Mouse (Mus musculus) heart, embryonic 11.5 days (tissue): ENCODE measurements at regions not wholly inside any gene's neighbourhood (a gene's known extent, or its start where the extent isn't known, plus 50 kb on each side); places are given as distances from the start of the nearest gene placed in this dataset.

Experiments used
- ATAC-seq: fragments of 200-750 bp; cut with Nextera tagmentation; replicated peaks from 2 replicates; pipeline ENCODE4 v1.8.0; 2017; ENCODE audit warnings: moderate library complexity; ENCODE audit not compliant: insufficient number of reproducible peaks, low FRiP score, low TSS enrichment
- H3K27ac ChIP-seq: fragments of 300-500 bp; sonication (generic); 2 replicates; pipeline ENCODE4 v1.5.1; 2014; ENCODE audit warnings: mild to moderate bottlenecking, low read depth, low read length
- H3K27me3 ChIP-seq: fragments of 300-500 bp; sonication (generic); 2 replicates; pipeline ENCODE4 v1.6.1; 2014; ENCODE audit warnings: mild to moderate bottlenecking, low read length, mixed read lengths; ENCODE audit not compliant: control insufficient read depth, insufficient read depth
- H3K36me3 ChIP-seq: fragments of 300-500 bp; sonication (generic); 2 replicates; pipeline ENCODE4 v1.6.1; 2014; ENCODE audit warnings: mild to moderate bottlenecking, low read length, moderate library complexity, mixed read lengths; ENCODE audit not compliant: control insufficient read depth, insufficient read depth
- H3K4me1 ChIP-seq: fragments of 300-500 bp; sonication (generic); 2 replicates; pipeline ENCODE4 v1.6.1; 2014; ENCODE audit warnings: low read length; ENCODE audit not compliant: control insufficient read depth, insufficient read depth
- H3K4me2 ChIP-seq: fragments of 300-500 bp; sonication (generic); 2 replicates; pipeline ENCODE4 v1.6.1; 2014; ENCODE audit warnings: mild to moderate bottlenecking, moderate library complexity
- H3K4me3 ChIP-seq: fragments of 300-500 bp; sonication (generic); 2 replicates; pipeline ENCODE4 v1.5.1; 2014; ENCODE audit warnings: low read depth, low read length
- H3K9ac ChIP-seq: fragments of 300-500 bp; sonication (generic); 2 replicates; pipeline ENCODE4 v1.6.1; 2014; ENCODE audit warnings: mild to moderate bottlenecking, low read depth, low read length, moderate library complexity
- H3K9me3 ChIP-seq: fragments of 300-500 bp; sonication (generic); replicated peaks from 2 replicates; pipeline ENCODE4 v1.6.1; 2016; ENCODE audit warnings: low read length; ENCODE audit not compliant: control insufficient read depth
- WGBS: fragments of 180-500 bp; shearing (Covaris S2); extraction: QIAGEN DNeasy Blood & Tissue Kit; methylation state at CpG from one replicate; pipeline ENCODE4 v1.1.7; 2014; ENCODE audit not compliant: insufficient replicate concordance; 5-methylcytosine and 5-hydroxymethylcytosine counted together

- Histone ChIP-seq H3K9ac (no peak overlapping the region), H3K4me3 (no peak overlapping the region), H3K9me3 (no peaks in the 10 kb centered on the region), H3K27me3 (no peaks in the 10 kb centered on the region), H3K36me3 (no peaks in the 10 kb centered on the region), H3K4me2 (no peak overlapping the region), H3K27ac (no peak overlapping the region), H3K4me1 (no peaks in the 10 kb centered on the region)
- 81% methylated on average over 5 of the region's 5 CpGs for WGBS
- ATAC-seq = no peak
Observed at GRCm38 (mm10) chr1:194363917-194364316, 254.1 kb upstream of the Plxna2 start.

GRCm38 (mm10) chr1:194363129-194363768, 254.8 kb upstream of the Plxna2 start:
- H3K9ac ChIP-seq = no peak overlapping the region
- ATAC-seq = no peak
- H3K27ac ChIP-seq = no peak overlapping the region
- no peaks in the 10 kb centered on the region for H3K36me3 ChIP-seq
- H3K4me1 ChIP-seq = no peaks in the 10 kb centered on the region
- H3K9me3 ChIP-seq = no peaks in the 10 kb centered on the region
- WGBS = 65% methylated on average over 1 of the region's 1 CpGs
- H3K4me2 ChIP-seq = no peak overlapping the region
- no peaks in the 10 kb centered on the region for H3K27me3 ChIP-seq
- H3K4me3 ChIP-seq = no peak overlapping the region

DNA sequence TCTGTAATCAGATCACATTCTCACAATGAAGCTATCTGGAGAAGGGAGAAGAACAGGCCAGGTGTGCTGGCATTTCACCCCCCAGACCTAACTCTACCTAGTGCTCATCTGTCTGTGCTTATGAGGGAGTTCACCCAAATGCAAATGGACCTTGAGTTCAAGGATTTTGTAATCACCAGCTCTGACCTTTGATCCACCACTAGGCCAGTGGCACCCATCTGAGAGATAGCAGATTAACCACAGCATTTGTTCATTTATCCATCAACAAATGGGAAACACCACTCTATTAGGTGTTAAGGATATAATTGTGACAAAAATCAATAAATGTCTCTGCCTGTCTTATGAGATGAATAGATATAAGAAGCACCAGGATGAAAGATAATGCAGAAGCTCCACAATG, 255.7 kb upstream of the Plxna2 start:
- Histone ChIP-seq H3K27me3 (no peaks in the 10 kb centered on the region), H3K36me3 (no peaks in the 10 kb centered on the region), H3K9ac (no peak overlapping the region), H3K9me3 (no peaks in the 10 kb centered on the region), H3K4me3 (no peak overlapping the region), H3K4me2 (no peak overlapping the region), H3K4me1 (no peaks in the 10 kb centered on the region), H3K27ac (no peak overlapping the region)
- ATAC-seq = no peak

DNA sequence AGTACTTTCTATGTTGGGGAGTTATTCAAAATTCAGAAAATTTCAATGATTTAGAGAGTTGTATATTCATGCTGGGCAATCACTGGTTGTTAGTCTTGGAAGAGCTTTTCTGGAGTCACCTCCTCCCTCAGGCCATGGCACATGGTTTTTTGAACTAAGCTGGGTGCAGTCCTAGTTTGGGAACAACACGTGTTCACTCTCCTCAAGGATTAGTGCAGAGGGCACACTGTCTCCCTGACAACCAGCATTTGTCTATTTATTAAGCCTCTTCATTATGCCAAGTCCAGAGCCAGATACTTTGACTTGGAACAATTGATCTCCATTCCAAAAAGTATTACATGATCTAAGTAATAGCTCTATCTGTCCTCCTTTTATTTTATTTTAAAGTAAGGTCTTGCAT, 256.7 kb upstream of the Plxna2 start:
- no peaks in the 10 kb centered on the region for H3K9me3 ChIP-seq
- no peak overlapping the region for H3K4me3 ChIP-seq
- 62% methylated on average over 1 of the region's 1 CpGs for WGBS
- ATAC-seq = no peak
- no peaks in the 10 kb centered on the region for H3K36me3 ChIP-seq
- H3K9ac ChIP-seq = no peak overlapping the region
- no peak overlapping the region for H3K4me2 ChIP-seq
- H3K27ac ChIP-seq = no peak overlapping the region
- no peaks in the 10 kb centered on the region for H3K4me1 ChIP-seq
- no peaks in the 10 kb centered on the region for H3K27me3 ChIP-seq

DNA sequence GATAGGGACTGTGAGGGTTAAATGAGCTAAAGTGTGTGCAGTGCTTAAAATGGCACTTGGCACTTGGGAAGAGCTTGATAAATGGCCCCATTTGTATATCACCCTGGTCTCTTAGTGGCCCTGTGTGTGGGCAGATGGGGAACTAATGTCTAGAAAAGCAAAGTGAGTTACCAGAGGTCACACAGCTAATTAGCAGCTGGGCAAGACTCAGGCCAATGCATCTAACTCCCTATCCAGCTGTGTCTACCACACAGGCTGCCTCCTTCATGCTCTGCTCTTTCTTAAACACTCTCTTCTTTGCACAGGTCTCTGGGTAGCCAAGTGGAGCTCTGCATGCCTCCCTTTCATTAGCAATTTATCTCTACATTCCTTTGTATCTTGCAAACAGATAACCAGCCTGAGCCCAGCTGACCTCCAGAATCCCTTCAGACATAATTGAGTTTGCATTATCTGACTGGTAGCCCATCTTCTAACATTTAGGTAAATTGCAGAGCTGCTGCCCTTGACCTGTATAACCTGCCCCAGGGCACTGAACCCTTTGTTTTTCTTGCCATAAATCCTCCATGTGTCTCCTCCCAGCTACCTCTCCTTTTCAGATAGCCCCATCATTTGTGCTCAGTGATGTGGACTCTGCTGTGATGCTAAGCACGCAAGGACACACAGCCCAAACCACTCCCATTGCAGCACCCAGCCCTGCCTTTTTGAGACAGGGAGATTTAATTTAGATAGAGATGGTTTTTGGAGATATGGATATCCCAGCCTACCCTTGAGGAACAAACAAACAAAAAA, 263.5 kb upstream of the Plxna2 start:
- no peaks in the 10 kb centered on the region for H3K9me3 ChIP-seq
- 56% methylated on average over 1 of the region's 1 CpGs for WGBS
- no peak for ATAC-seq
- no peak overlapping the region for H3K4me3 ChIP-seq
- no peaks in the 10 kb centered on the region for H3K36me3 ChIP-seq
- H3K4me1 ChIP-seq = 0 out of 2 replicates have a peak, but pooled peaks cover 4% of the 10 kb centered on the region
- no peak overlapping the region for H3K4me2 ChIP-seq
- no peak overlapping the region for H3K9ac ChIP-seq
- no peaks in the 10 kb centered on the region for H3K27me3 ChIP-seq
- H3K27ac ChIP-seq = no peak overlapping the region

DNA sequence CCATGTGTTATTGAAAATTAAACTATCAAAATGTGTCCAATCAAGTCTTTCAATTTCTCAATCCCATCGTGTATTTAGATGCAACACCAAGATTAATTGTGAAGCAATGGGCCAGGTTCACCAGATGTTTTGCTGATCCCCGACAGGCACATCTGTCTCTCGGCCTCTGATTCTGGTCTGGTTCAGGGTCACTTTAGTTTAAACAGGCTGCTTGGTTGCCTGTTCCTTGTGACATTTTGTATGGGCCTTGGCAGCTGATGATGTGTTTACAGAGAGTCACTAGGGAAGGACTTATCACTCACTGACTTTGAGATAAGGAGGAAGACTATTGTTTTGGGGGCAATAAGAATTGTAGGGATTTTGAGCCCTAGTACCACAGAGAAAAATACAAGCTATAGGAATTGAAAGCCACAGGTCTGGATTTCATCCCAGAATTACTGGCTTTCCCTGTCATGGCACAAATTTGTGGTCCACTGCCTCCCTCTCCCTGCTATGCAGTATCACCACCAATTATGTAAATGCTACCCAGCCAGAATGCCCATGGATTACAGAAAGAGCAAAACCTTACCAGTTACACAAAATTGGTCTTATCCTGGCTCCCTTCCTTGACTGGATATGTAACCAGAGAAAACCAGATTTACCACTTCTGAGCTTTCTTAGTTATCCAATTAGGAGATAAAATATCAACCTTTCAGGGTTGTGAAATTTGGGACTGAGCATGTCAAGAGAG, 272.5 kb upstream of the Plxna2 start:
- Histone ChIP-seq H3K27me3 (no peaks in the 10 kb centered on the region), H3K9me3 (no peaks in the 10 kb centered on the region), H3K4me1 (no peaks in the 10 kb centered on the region), H3K36me3 (no peaks in the 10 kb centered on the region), H3K4me2 (no peak overlapping the region), H3K4me3 (no peak overlapping the region), H3K9ac (no peak overlapping the region), H3K27ac (no peak overlapping the region)
- 32% methylated on average over 3 of the region's 3 CpGs for WGBS
- no peak for ATAC-seq

- H3K9ac ChIP-seq = no peak overlapping the region
- no peak overlapping the region for H3K27ac ChIP-seq
- no peak overlapping the region for H3K4me3 ChIP-seq
- WGBS = 47% methylated on average over 1 of the region's 1 CpGs
- H3K27me3 ChIP-seq = no peaks in the 10 kb centered on the region
- no peak overlapping the region for H3K4me2 ChIP-seq
- H3K9me3 ChIP-seq = no peaks in the 10 kb centered on the region
- no peaks in the 10 kb centered on the region for H3K4me1 ChIP-seq
- no peaks in the 10 kb centered on the region for H3K36me3 ChIP-seq
- no peak for ATAC-seq
Observed at GRCm38 (mm10) chr1:194342568-194342967, 275.4 kb upstream of the Plxna2 start.

- no peak for ATAC-seq
- Histone ChIP-seq H3K9ac (no peak overlapping the region), H3K27ac (no peak overlapping the region), H3K4me3 (no peak overlapping the region), H3K4me2 (no peak overlapping the region), H3K36me3 (no peaks in the 10 kb centered on the region), H3K27me3 (peaks cover 4% of the 10 kb centered on the region), H3K4me1 (no peaks in the 10 kb centered on the region), H3K9me3 (no peaks in the 10 kb centered on the region)
- WGBS = 64% methylated on average over 3 of the region's 3 CpGs
Observed at GRCm38 (mm10) chr1:194341758-194342157, 276.3 kb upstream of the Plxna2 start.
